Mouse (Mus musculus): ENCODE measurements around the gene Exoc5. TPM values are rescaled to one million over a fixed set of nuclear protein-coding genes. Genes with fewer than 3 reads are reported as not detected.

Gene Exoc5
- polyA plus RNA-seq, 1 experiment, result 73.5 TPM

DNA sequence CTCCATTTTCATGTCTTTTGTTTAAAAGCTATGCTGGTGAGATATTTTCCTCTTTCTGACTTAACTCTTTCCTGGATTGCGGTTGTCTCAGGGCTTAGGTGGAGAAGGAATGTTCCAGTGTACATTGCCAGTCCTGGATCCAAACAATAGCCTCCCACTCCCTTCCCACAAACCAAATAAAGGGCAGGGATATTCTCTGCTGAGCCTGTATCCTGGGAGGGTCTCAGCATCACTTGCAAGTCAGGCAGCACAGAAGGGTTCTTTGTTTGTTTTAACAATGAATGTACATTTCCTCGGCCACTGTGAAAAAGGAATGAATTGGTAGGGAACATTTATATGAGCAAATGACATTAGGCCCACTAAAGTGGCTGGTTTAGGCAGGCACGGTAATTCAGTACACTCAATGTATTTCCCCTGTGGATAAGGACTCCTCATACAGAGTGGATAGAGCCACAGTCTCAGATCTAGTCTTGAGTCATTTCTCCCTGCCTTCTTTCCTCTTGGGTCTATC lies 74.3 kb downstream of the Exoc5 start:
- Histone ChIP-seq H3K4me3 (ENCODE audit: low read depth, low read length) (no peak overlapping the region), H3K36me3 (ENCODE audit: control insufficient read depth, insufficient read depth, low read length, poor library complexity, severe bottlenecking) (no peaks in the 10 kb centered on the region), H3K9ac (ENCODE audit: low read depth, poor library complexity, severe bottlenecking) (no peak overlapping the region), H3K27ac (ENCODE audit: insufficient read depth, low read length) (no peak overlapping the region), H3K27me3 (ENCODE audit: control insufficient read depth, insufficient read depth, low read length, poor library complexity, severe bottlenecking) (no peaks in the 10 kb centered on the region), H3K9me3 (replicated peaks; ENCODE audit: control insufficient read depth, insufficient read depth, low read length, poor library complexity, severe bottlenecking) (no peaks in the 10 kb centered on the region), H3K4me1 (ENCODE audit: control insufficient read depth, insufficient read depth, low read length) (no peaks in the 10 kb centered on the region)
- no peak for TF ChIP-seq CTCF (IDR thresholded peaks at IDR 0.05; ENCODE audit: low read depth, low read length)
- TF ChIP-seq EP300 (IDR thresholded peaks at IDR 0.05; ENCODE audit: insufficient read depth, low read depth, low read length), result no peak
- TF ChIP-seq POLR2A (IDR thresholded peaks at IDR 0.05; ENCODE audit: insufficient read depth, low read length), result no peak

DNA sequence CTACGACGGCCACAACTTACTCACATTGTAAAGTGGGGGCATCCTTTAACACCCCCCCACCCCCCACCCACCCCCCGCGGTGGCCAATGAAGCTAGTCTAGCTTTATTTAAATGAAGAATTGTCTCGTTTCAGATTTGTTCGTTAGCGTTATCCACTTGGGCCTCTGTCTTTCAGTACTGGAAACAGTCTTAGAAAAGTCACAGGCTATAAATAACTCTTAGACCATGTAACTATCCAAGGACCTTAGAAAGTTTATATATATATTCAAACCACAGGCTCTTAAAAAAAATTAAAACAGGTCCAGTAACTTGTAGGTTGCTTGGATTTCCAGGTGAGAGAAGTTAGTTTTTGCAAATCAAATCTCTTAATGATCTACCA lies 75.3 kb downstream of the Exoc5 start:
- TF ChIP-seq EP300 (IDR thresholded peaks at IDR 0.05; ENCODE audit: insufficient read depth, low read depth, low read length) (no peak), POLR2A (IDR thresholded peaks at IDR 0.05; ENCODE audit: insufficient read depth, low read length) (no peak), CTCF (IDR thresholded peaks at IDR 0.05; ENCODE audit: low read depth, low read length) (no peak)
- no peak overlapping the region for H3K27ac ChIP-seq (ENCODE audit: insufficient read depth, low read length)
- no peak overlapping the region for H3K4me3 ChIP-seq (ENCODE audit: low read depth, low read length)
- no peaks in the 10 kb centered on the region for H3K4me1 ChIP-seq (ENCODE audit: control insufficient read depth, insufficient read depth, low read length)
- peak overlapping the region; percentile 5; the same call in 1 of the 2 replicates for H3K9ac ChIP-seq (ENCODE audit: low read depth, poor library complexity, severe bottlenecking)
- H3K36me3 ChIP-seq (ENCODE audit: control insufficient read depth, insufficient read depth, low read length, poor library complexity, severe bottlenecking), result no peaks in the 10 kb centered on the region
- no peaks in the 10 kb centered on the region for H3K27me3 ChIP-seq (ENCODE audit: control insufficient read depth, insufficient read depth, low read length, poor library complexity, severe bottlenecking)
- no peaks in the 10 kb centered on the region for H3K9me3 ChIP-seq (replicated peaks; ENCODE audit: control insufficient read depth, insufficient read depth, low read length, poor library complexity, severe bottlenecking)

DNA sequence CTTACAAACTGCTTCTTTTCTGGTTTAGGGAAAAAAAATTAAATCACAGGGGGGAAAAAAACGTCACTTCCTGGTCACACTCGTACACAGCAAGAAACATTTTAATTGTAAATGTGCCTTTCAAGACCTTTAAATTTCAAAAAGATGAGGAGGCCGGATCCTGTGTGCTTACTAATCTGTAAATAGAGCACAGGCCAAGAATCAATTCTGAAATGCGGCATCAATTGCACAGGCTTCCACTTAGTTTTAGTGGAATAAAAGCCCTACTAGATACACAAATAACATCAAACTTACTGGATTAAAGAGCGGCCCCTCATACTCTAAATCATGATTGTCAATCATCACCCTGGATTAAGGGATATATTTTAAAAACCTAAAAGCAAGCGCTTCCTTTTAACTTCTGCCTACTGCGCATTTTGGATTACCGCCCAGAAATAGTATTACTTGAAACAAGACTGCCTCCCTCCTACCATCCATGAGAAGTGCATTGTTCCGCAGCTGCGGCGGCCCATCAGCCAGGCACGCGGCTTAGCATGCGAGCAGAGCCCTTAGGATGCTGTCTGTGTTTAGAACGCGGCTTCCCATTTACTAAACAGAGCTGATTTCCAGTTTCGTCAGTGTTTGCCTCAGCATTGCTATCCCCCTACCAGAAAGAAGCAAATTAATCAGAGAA lies 75.8 kb downstream of the Exoc5 start:
- Histone ChIP-seq H3K9me3 (replicated peaks; ENCODE audit: control insufficient read depth, insufficient read depth, low read length, poor library complexity, severe bottlenecking) (no peaks in the 10 kb centered on the region), H3K4me3 (ENCODE audit: low read depth, low read length) (no peak overlapping the region), H3K9ac (ENCODE audit: low read depth, poor library complexity, severe bottlenecking) (peak overlapping the region; percentile 5; the same call in 1 of the 2 replicates), H3K27me3 (ENCODE audit: control insufficient read depth, insufficient read depth, low read length, poor library complexity, severe bottlenecking) (no peaks in the 10 kb centered on the region), H3K27ac (ENCODE audit: insufficient read depth, low read length) (no peak overlapping the region), H3K4me1 (ENCODE audit: control insufficient read depth, insufficient read depth, low read length) (no peaks in the 10 kb centered on the region), H3K36me3 (ENCODE audit: control insufficient read depth, insufficient read depth, low read length, poor library complexity, severe bottlenecking) (no peaks in the 10 kb centered on the region)
- TF ChIP-seq POLR2A (IDR thresholded peaks at IDR 0.05; ENCODE audit: insufficient read depth, low read length) (no peak), EP300 (IDR thresholded peaks at IDR 0.05; ENCODE audit: insufficient read depth, low read depth, low read length) (no peak), CTCF (IDR thresholded peaks at IDR 0.05; ENCODE audit: low read depth, low read length) (peak; percentile 18)

- TF ChIP-seq EP300 (IDR thresholded peaks at IDR 0.05; ENCODE audit: insufficient read depth, low read depth, low read length), result no peak
- no peak for TF ChIP-seq POLR2A (IDR thresholded peaks at IDR 0.05; ENCODE audit: insufficient read depth, low read length)
- no peak for TF ChIP-seq CTCF (IDR thresholded peaks at IDR 0.05; ENCODE audit: low read depth, low read length)
- Histone ChIP-seq H3K36me3 (ENCODE audit: control insufficient read depth, insufficient read depth, low read length, poor library complexity, severe bottlenecking) (no peaks in the 10 kb centered on the region), H3K9ac (ENCODE audit: low read depth, poor library complexity, severe bottlenecking) (no peak overlapping the region; the same call in 1 of the 2 replicates), H3K27me3 (ENCODE audit: control insufficient read depth, insufficient read depth, low read length, poor library complexity, severe bottlenecking) (no peaks in the 10 kb centered on the region), H3K9me3 (replicated peaks; ENCODE audit: control insufficient read depth, insufficient read depth, low read length, poor library complexity, severe bottlenecking) (no peaks in the 10 kb centered on the region), H3K4me1 (ENCODE audit: control insufficient read depth, insufficient read depth, low read length) (no peaks in the 10 kb centered on the region), H3K4me3 (ENCODE audit: low read depth, low read length) (no peak overlapping the region), H3K27ac (ENCODE audit: insufficient read depth, low read length) (no peak overlapping the region)
These were observed 76.6 kb downstream of the Exoc5 start for GRCm38 (mm10) chr14:48989831-48990230.

- H3K9ac ChIP-seq (ENCODE audit: low read depth, poor library complexity, severe bottlenecking), result no peak overlapping the region
- no peaks in the 10 kb centered on the region for H3K9me3 ChIP-seq (replicated peaks; ENCODE audit: control insufficient read depth, insufficient read depth, low read length, poor library complexity, severe bottlenecking)
- no peaks in the 10 kb centered on the region for H3K36me3 ChIP-seq (ENCODE audit: control insufficient read depth, insufficient read depth, low read length, poor library complexity, severe bottlenecking)
- no peak overlapping the region for H3K4me3 ChIP-seq (ENCODE audit: low read depth, low read length)
- no peaks in the 10 kb centered on the region for H3K4me1 ChIP-seq (ENCODE audit: control insufficient read depth, insufficient read depth, low read length)
- no peaks in the 10 kb centered on the region for H3K27me3 ChIP-seq (ENCODE audit: control insufficient read depth, insufficient read depth, low read length, poor library complexity, severe bottlenecking)
- TF ChIP-seq CTCF (IDR thresholded peaks at IDR 0.05; ENCODE audit: low read depth, low read length), result no peak
- no peak for TF ChIP-seq EP300 (IDR thresholded peaks at IDR 0.05; ENCODE audit: insufficient read depth, low read depth, low read length)
- H3K27ac ChIP-seq (ENCODE audit: insufficient read depth, low read length), result no peak overlapping the region
These were observed 80.2 kb downstream of the Exoc5 start for GRCm38 (mm10) chr14:48986231-48986630.

GRCm38 (mm10) chr14:48985673-48986072 lies 80.8 kb downstream of the Exoc5 start:
- Histone ChIP-seq H3K36me3 (ENCODE audit: control insufficient read depth, insufficient read depth, low read length, poor library complexity, severe bottlenecking) (no peaks in the 10 kb centered on the region), H3K9ac (ENCODE audit: low read depth, poor library complexity, severe bottlenecking) (no peak overlapping the region), H3K27me3 (ENCODE audit: control insufficient read depth, insufficient read depth, low read length, poor library complexity, severe bottlenecking) (no peaks in the 10 kb centered on the region), H3K9me3 (replicated peaks; ENCODE audit: control insufficient read depth, insufficient read depth, low read length, poor library complexity, severe bottlenecking) (no peaks in the 10 kb centered on the region), H3K4me1 (ENCODE audit: control insufficient read depth, insufficient read depth, low read length) (no peaks in the 10 kb centered on the region), H3K27ac (ENCODE audit: insufficient read depth, low read length) (no peak overlapping the region), H3K4me3 (ENCODE audit: low read depth, low read length) (no peak overlapping the region)
- TF ChIP-seq POLR2A (IDR thresholded peaks at IDR 0.05; ENCODE audit: insufficient read depth, low read length) (no peak), CTCF (IDR thresholded peaks at IDR 0.05; ENCODE audit: low read depth, low read length) (peak; percentile 70), EP300 (IDR thresholded peaks at IDR 0.05; ENCODE audit: insufficient read depth, low read depth, low read length) (no peak)

Measured in ES-Bruce4 (cell line).